Mouse (Mus musculus) intestine, embryonic 14.5 days (tissue): ENCODE data around the gene Tm4sf19. TPM values are rescaled to one million over a fixed set of nuclear protein-coding genes. Genes with fewer than 3 reads are reported as not detected.
A peak's percentile ranks its signal among the peaks of the same experiment; 100 is the strongest.

Experiments used
- ATAC-seq: fragments of 200-750 bp; cut with Nextera tagmentation; replicated peaks from 2 replicates; pipeline ENCODE4 v1.8.0; 2017; ENCODE audit warnings: low read depth, moderate number of reproducible peaks, moderate TSS enrichment, moderate library complexity; ENCODE audit not compliant: low FRiP score, low TSS enrichment
- DNase-seq: peaks from one replicate; pipeline ENCODE4 v3.0.0-alpha.2; 2018; ENCODE audit warnings: low spot score
- H3K27ac ChIP-seq: fragments of 300-500 bp; sonication (generic); 2 replicates; pipeline ENCODE4 v1.5.1; 2014; ENCODE audit warnings: low read depth, mild to moderate bottlenecking, control low read depth
- H3K27me3 ChIP-seq: fragments of 300-500 bp; sonication (generic); replicated peaks from 2 replicates; pipeline ENCODE4 v1.6.1; 2014; ENCODE audit warnings: low read length, control low read depth; ENCODE audit not compliant: control insufficient read depth, insufficient read depth
- H3K36me3 ChIP-seq: fragments of 300-500 bp; sonication (generic); 2 replicates; pipeline ENCODE4 v1.6.1; 2014; ENCODE audit warnings: low read length, control low read depth; ENCODE audit not compliant: control insufficient read depth, insufficient read depth
- H3K4me1 ChIP-seq: fragments of 300-500 bp; sonication (generic); replicated peaks from 2 replicates; pipeline ENCODE4 v1.6.1; 2014; ENCODE audit warnings: low read length, control low read depth, mixed read lengths; ENCODE audit not compliant: control insufficient read depth, insufficient read depth
- H3K4me2 ChIP-seq: fragments of 300-500 bp; sonication (generic); 2 replicates; pipeline ENCODE4 v1.6.1; 2014; ENCODE audit warnings: low read length
- H3K4me3 ChIP-seq: fragments of 300-500 bp; sonication (generic); 2 replicates; pipeline ENCODE4 v1.5.1; 2014; ENCODE audit warnings: low read depth, low read length, control low read depth, mixed read lengths
- H3K9ac ChIP-seq: fragments of 300-500 bp; sonication (generic); 2 replicates; pipeline ENCODE4 v1.6.1; 2014; ENCODE audit warnings: mild to moderate bottlenecking, low read length
- H3K9me3 ChIP-seq: fragments of 300-500 bp; sonication (generic); 2 replicates; pipeline ENCODE4 v1.6.1; 2016; ENCODE audit warnings: low read length, control low read depth; ENCODE audit not compliant: control insufficient read depth
- WGBS: fragments of 180-500 bp; shearing (Covaris S2); extraction: QIAGEN DNeasy Blood & Tissue Kit; methylation state at CpG from one replicate; pipeline ENCODE4 v1.1.7; 2014; 5-methylcytosine and 5-hydroxymethylcytosine counted together
- polyA plus RNA-seq: library from polyadenylated mRNA; unstranded; fragments of >200 nt; fragmentation: Nextera tagmentation; extraction: Ambion mirVana; gene quantifications from 2 replicates; pipeline ENCODE4 v1.2.1, GENCODE M21; 2014

Tm4sf19 gene
- polyA plus RNA-seq: not detected in 2 replicates

DNA sequence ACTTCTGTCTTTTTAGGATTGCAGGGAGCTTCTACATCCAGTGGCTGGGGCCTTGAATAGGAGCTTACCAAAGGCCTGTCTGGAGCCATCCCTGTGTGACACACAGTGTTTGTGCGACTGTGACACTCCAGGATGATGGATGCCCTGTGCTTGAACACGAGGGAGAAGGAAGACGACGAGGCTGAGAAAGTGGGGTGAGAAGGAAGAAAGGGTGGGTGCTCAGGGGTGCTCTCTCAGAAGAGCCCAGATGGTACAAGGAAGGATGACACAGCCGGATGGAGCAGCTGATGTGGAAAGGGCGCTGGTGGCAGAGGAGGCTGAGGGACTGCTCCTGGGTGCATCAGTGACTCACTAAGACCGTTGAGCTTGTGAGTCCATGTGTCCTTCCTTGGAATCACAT is at the start of gene Tm4sf19:
Gene Tm4sf19, plus strand, starts transcription at position 240 of the 400 bp plus-strand sequence.
- no peak for ATAC-seq
- no peaks in the 10 kb centered on the region for H3K36me3 ChIP-seq
- H3K9ac ChIP-seq: no peak within 1 kb of the TSS
- H3K27ac ChIP-seq: no peak within 1 kb of the TSS
- no peaks in the 10 kb centered on the region for H3K4me1 ChIP-seq
- no peak within 1 kb of the TSS for H3K4me2 ChIP-seq
- H3K4me3 ChIP-seq: no peak within 1 kb of the TSS
- no peaks in the 10 kb centered on the region for H3K27me3 ChIP-seq
- DNase-seq: no peak
- WGBS: 78% methylated on average over 7 of the region's 7 CpGs
- H3K9me3 ChIP-seq: no peaks in the 10 kb centered on the region

DNA sequence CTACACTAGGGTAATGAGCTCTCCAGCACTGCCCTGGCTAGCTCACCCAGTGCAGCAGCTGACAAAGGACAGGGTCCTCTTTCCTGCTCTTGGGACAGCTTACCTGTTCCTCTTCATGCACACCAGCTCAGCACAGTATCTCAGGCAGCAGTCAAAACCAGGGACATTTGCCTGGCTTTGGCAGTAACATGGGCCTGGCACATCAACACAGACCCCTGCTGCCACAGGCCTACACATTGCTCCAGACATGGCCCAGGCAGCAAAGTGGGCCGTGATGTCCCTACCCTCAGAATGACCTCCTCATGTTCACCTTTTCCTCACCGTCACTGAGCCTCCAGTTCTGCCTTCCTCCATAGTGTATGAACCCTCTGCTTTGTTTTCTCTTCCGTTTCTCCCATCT is 49.5 kb upstream of the Tm4sf19 start:
- Histone ChIP-seq H3K27ac (no peak overlapping the region), H3K9ac (no peak overlapping the region), H3K4me2 (no peak overlapping the region), H3K9me3 (no peaks in the 10 kb centered on the region), H3K27me3 (no peaks in the 10 kb centered on the region), H3K36me3 (peaks cover 29% of the 10 kb centered on the region), H3K4me1 (no peaks in the 10 kb centered on the region), H3K4me3 (no peak overlapping the region)
- WGBS: 82% methylated on average over 3 of the region's 3 CpGs
- DNase-seq: no peak
- no peak for ATAC-seq

DNA sequence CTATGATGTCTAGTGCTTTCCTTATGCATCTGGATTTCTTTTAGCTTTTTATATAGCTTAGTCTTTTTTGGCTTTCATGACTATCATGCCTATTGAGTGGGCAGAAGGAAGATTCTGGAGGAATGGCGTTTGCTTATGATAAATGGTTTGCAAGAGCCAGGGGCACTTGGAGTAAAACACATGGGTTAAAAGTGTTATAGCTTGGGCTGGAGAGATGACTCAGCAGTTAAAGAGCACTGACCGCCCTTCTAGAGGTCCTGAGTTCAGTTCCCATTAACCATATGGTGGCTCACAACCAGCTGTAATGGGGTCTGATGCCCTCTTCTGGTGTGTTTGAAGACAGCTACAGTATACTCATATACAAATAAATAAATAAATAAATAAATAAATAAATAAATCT is 36.8 kb upstream of the Tm4sf19 start:
- Histone ChIP-seq H3K9me3 (no peaks in the 10 kb centered on the region), H3K4me1 (no peaks in the 10 kb centered on the region), H3K27ac (no peak overlapping the region), H3K36me3 (peaks cover 51% of the 10 kb centered on the region), H3K4me2 (no peak overlapping the region), H3K27me3 (no peaks in the 10 kb centered on the region), H3K9ac (no peak overlapping the region), H3K4me3 (no peak overlapping the region)
- no peak for DNase-seq
- ATAC-seq: no peak
- 82% methylated on average over 2 of the region's 2 CpGs for WGBS

DNA sequence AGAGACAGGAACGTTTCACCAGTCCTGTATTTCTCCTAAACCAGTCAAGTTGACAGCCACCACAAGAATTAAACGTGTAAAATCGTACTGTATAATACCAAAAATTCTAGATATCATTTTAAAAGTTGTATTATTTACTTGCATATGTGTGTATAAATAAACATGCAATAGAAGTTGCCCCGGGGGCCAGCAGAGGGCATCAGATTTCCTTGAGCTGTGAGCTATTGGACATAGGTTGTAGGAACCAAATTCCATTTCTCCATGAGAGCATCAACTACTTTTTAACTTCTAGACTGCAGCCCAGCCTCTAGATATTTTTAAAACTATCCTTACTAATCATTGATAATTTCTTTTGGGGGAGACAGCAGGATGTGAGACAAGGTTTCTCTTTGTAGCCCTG is 29.0 kb upstream of the Tm4sf19 start:
- DNase-seq (peak; percentile 53), ATAC-seq (no peak)
- H3K9me3 ChIP-seq: no peaks in the 10 kb centered on the region
- no peak overlapping the region for H3K4me2 ChIP-seq
- H3K27ac ChIP-seq: no peak overlapping the region
- 91% methylated on average over 4 of the region's 4 CpGs for WGBS
- H3K27me3 ChIP-seq: no peaks in the 10 kb centered on the region
- H3K36me3 ChIP-seq: peaks cover 80% of the 10 kb centered on the region
- no peak overlapping the region for H3K4me3 ChIP-seq
- no peak overlapping the region for H3K9ac ChIP-seq
- no peaks in the 10 kb centered on the region for H3K4me1 ChIP-seq

DNA sequence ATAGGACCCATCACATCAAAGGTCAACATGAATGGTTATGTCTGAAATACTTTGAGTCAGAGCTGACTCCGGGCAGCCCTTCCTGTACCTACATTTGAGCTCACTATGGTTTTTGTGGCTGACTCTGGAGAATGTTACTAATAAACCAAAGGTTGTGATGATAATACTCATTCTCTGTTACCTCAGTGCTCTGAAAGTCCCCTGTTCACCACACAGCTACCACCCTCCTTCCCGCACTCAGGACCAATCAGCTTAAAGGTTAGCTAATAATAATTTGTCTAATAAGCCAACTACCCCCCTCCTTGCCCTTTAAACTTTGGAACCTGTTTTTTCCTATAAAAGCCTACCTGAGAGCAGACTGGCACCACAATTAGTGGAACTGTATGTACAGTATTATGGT is 20.7 kb upstream of the Tm4sf19 start:
- Histone ChIP-seq H3K36me3 (peaks cover 94% of the 10 kb centered on the region), H3K4me1 (no peaks in the 10 kb centered on the region), H3K9me3 (no peaks in the 10 kb centered on the region), H3K27ac (no peak overlapping the region), H3K27me3 (no peaks in the 10 kb centered on the region), H3K9ac (no peak overlapping the region), H3K4me3 (no peak overlapping the region), H3K4me2 (no peak overlapping the region)
- DNase-seq (no peak), ATAC-seq (no peak)
- whole genome bisulfite sequencing: 98% methylated on average over 2 of the region's 2 CpGs

DNA sequence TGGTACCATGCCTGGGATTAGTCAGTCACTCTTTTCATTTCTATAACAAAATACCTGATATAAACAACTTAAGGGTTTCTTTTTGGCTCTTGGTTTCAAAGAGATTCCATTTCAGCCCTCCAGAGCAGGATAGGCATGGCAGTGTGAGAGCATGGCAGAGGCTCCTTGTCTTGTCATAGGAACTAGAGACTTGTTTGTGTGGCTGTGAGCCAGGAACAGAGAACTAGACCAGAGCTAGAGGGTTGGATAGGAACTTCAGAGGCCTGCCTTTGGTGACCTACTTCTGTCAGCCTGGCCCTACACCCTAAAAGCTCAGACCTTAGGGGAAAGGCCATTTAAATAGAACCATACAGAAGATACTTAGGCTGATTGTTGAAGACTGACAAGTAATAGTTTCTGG is 17.4 kb upstream of the Tm4sf19 start:
- Histone ChIP-seq H3K9ac (no peak overlapping the region), H3K4me3 (no peak overlapping the region)

DNA sequence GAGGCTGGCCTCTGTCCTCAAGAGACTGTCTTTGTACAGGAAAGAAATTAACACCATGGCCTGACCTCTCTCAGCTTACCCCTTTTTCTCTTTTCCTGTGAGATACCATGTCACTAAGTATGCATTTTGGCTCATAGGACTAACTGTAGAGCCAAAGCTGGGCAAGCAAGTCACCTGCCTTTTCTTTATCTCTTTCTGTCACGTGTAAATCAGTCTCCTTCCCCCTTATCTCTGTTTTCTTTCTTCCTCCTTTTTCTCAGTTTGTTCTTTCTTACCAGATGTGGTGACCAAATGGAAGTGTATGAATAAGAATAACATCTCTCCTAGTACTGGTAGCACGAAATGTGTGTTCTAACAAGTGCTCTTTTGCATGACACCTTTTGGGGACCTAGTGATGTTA is 15.4 kb upstream of the Tm4sf19 start:
- Histone ChIP-seq H3K27ac (no peak overlapping the region), H3K9ac (no peak overlapping the region), H3K4me3 (no peak overlapping the region), H3K27me3 (no peaks in the 10 kb centered on the region), H3K4me1 (no peaks in the 10 kb centered on the region), H3K9me3 (no peaks in the 10 kb centered on the region), H3K4me2 (no peak overlapping the region), H3K36me3 (peaks cover 84% of the 10 kb centered on the region)
- DNase-seq (no peak), ATAC-seq (no peak)
- WGBS: 76% methylated on average over 2 of the region's 2 CpGs

More for the DNA sequence above, 17.4 kb upstream of the Tm4sf19 start:
- no peaks in the 10 kb centered on the region for H3K4me1 ChIP-seq
- ATAC-seq (no peak), DNase-seq (no peak)
- no peaks in the 10 kb centered on the region for H3K27me3 ChIP-seq
- no peak overlapping the region for H3K4me2 ChIP-seq
- no peak overlapping the region for H3K27ac ChIP-seq
- H3K36me3 ChIP-seq: peaks cover 94% of the 10 kb centered on the region
- no peaks in the 10 kb centered on the region for H3K9me3 ChIP-seq

DNA sequence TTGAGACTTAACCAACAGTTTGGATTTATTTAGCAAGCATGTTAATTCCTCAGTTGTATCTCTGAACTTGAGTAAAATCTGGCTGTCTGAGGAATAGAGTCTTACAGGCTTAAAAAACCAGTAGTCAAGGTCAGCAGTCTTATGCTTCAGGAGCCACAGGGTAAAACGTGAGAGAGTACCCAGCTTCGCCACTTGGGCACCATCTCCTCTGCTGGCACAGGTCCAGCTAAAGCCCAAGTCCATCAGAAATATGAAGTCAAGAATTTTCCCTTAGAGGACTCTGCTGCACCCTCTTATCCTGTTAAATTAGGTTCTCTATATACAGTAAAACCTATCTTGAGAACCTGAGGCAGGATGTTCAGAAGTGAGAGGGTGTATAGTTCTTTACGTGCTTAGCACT is 13.5 kb upstream of the Tm4sf19 start:
- H3K4me3 ChIP-seq: no peak overlapping the region
- WGBS: 84% methylated on average over 3 of the region's 3 CpGs
- H3K4me2 ChIP-seq: no peak overlapping the region
- ATAC-seq (no peak), DNase-seq (no peak)
- H3K27ac ChIP-seq: no peak overlapping the region
- H3K36me3 ChIP-seq: peaks cover 83% of the 10 kb centered on the region
- H3K4me1 ChIP-seq: no peaks in the 10 kb centered on the region
- H3K9ac ChIP-seq: no peak overlapping the region
- H3K9me3 ChIP-seq: no peaks in the 10 kb centered on the region
- no peaks in the 10 kb centered on the region for H3K27me3 ChIP-seq

DNA sequence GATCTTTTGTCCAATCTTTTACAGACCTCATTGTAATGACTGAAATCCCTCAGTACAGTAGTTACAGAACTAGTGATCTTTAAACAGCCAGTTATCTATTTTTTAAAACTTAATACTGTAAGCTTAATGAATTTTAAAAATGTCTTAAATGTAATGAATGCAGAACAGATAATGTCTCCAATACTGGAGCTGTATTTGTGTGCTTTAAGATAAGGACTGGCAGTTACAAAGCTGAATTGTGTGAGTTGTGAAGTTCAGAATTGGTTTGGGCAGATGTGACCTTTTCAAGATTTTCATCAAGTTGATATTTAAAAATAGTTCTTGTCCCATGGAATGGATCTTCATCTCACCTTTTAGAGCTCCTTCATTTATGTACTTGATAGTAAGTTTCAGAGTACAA is 11.3 kb upstream of the Tm4sf19 start:
- Histone ChIP-seq H3K27ac (no peak overlapping the region), H3K9me3 (no peaks in the 10 kb centered on the region), H3K4me3 (no peak overlapping the region), H3K9ac (no peak overlapping the region), H3K27me3 (no peaks in the 10 kb centered on the region), H3K36me3 (peaks cover 75% of the 10 kb centered on the region), H3K4me2 (no peak overlapping the region), H3K4me1 (no peaks in the 10 kb centered on the region)
- DNase-seq (no peak), ATAC-seq (no peak)
